1 mouse cellular context compared by ENCODE assay signal in genomic region chr12:111443011-111443870, GRCm38 (mm10).
TF ChIP-seq lines count a peak whose summit lies in the region.

No protein-coding gene starts in this region.

TF ChIP-seq in CH12.LX, 34 proteins besides CTCF, POLR2A, EP300 and RAD21:
- no peak for TF ChIP-seq JUND (conservative IDR thresholded peaks at IDR 0.05; ENCODE audit: low read depth, low read length)
- TF ChIP-seq SMC3 (IDR thresholded peaks at IDR 0.05; ENCODE audit: low read depth, low read length), result no peak
- no peak for TF ChIP-seq HCFC1 (IDR thresholded peaks at IDR 0.05; ENCODE audit: low read depth, low read length)
- no peak for TF ChIP-seq MYC (IDR thresholded peaks at IDR 0.05; ENCODE audit: low read depth, low read length)
- TF ChIP-seq MAZ (IDR thresholded peaks at IDR 0.05; ENCODE audit: low read depth, low read length), result no peak
- no peak for TF ChIP-seq ZC3H11A (IDR thresholded peaks at IDR 0.05; ENCODE audit: low read depth, low read length)
- no peak for TF ChIP-seq MAFK (IDR thresholded peaks at IDR 0.05; ENCODE audit: insufficient replicate concordance, low read length)
